Mouse (Mus musculus) small intestine, adult 2 months (tissue): ENCODE results near the gene Anxa4.

ENCODE experiments used
- CTCF ChIP-seq: fragments of 200-500 bp; IDR thresholded peaks from 2 replicates; pipeline ENCODE4 v1.5.1; 2012; ENCODE audit warnings: low read depth, mild to moderate bottlenecking, control low read depth, inconsistent platforms, low read length, moderate library complexity, mixed read lengths; ENCODE audit not compliant: insufficient replicate concordance, insufficient read length; ENCODE audit errors: extremely low read depth
- POLR2A ChIP-seq: fragments of 200-500 bp; IDR thresholded peaks from 2 replicates; pipeline ENCODE4 v1.6.1; 2012; ENCODE audit warnings: low read depth, mild to moderate bottlenecking, control low read depth, inconsistent platforms, low read length, moderate library complexity

DNA sequence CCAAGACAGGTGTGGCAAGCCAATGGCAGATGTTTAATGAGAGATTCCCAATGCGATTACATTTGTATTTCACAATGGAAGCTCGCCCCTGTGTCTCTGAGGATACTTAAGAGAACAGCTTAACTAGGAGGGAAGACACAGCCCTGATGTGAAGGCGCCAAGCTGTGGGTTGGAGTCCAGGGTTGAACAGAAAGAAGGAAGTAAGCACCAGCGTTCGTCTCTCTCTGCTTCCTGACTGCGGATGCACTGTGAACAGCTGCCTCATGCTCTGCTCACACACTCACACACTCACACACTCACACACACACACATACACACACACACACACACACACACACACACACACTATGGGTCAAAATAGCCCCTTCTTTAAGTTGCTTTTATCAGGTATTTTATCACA, 36.4 kb upstream of the Anxa4 start:
- no peak for TF ChIP-seq POLR2A
- no peak for TF ChIP-seq CTCF
